Mouse (Mus musculus) monocyte, adult 2 months (primary cell): ENCODE results near the gene Ttc25.
"Not testable (repeated sequence)": the region's sequence is repeated elsewhere in the genome, so short reads cannot be mapped to it uniquely, and the experiment has no call there.

ENCODE experiments used
- DNase-seq, 2 experiments: peaks; one replicate each; pipeline ENCODE4 v3.0.0; 2022; ENCODE audit warnings: low spot score in 2 of 2, low read depth in 1 of 2

Gene Ttc25

GRCm38 (mm10) chr11:100569789-100570188 lies 24.4 kb downstream of the Ttc25 start:
- DNase-seq: no peak

GRCm38 (mm10) chr11:100570430-100571201 lies 25.2 kb downstream of the Ttc25 start:
- peak; percentile 34 to 40 for DNase-seq

GRCm38 (mm10) chr11:100571202-100571567 lies 25.8 kb downstream of the Ttc25 start:
- no peak for DNase-seq

- DNase-seq: no peak
These were observed 28.8 kb downstream of the Ttc25 start for GRCm38 (mm10) chr11:100574188-100574587.

- peak; percentile 18 to 30 for DNase-seq
These were observed 29.5 kb downstream of the Ttc25 start, which contains the start of gene Cnp for GRCm38 (mm10) chr11:100574708-100575483. Gene Cnp (plus strand): TSS chr11:100574904.

GRCm38 (mm10) chr11:100575484-100575855 lies 30.1 kb downstream of the Ttc25 start:
- DNase-seq: no peak

GRCm38 (mm10) chr11:100576256-100576655 lies 30.8 kb downstream of the Ttc25 start:
- DNase-seq: no peak

- no peak for DNase-seq
These were observed 32.6 kb downstream of the Ttc25 start for GRCm38 (mm10) chr11:100577852-100578599.

GRCm38 (mm10) chr11:100579116-100579799 lies 33.9 kb downstream of the Ttc25 start:
- DNase-seq: no peak

GRCm38 (mm10) chr11:100580275-100580674 lies 34.9 kb downstream of the Ttc25 start:
- DNase-seq: no peak

- no peak for DNase-seq
These were observed 36.3 kb downstream of the Ttc25 start for GRCm38 (mm10) chr11:100581756-100582155.

GRCm38 (mm10) chr11:100582413-100582812 lies 37.0 kb downstream of the Ttc25 start:
- not testable (repeated sequence) for DNase-seq

GRCm38 (mm10) chr11:100582836-100583235 lies 37.4 kb downstream of the Ttc25 start:
- DNase-seq: no peak

GRCm38 (mm10) chr11:100584561-100584961 lies 39.2 kb downstream of the Ttc25 start:
- DNase-seq: no peak

- no peak for DNase-seq
These were observed 39.7 kb downstream of the Ttc25 start for GRCm38 (mm10) chr11:100585148-100585547.

- no peak for DNase-seq
These were observed 43.1 kb downstream of the Ttc25 start for GRCm38 (mm10) chr11:100588462-100588861.

GRCm38 (mm10) chr11:100592346-100593046 lies 47.1 kb downstream of the Ttc25 start:
- DNase-seq: no peak

GRCm38 (mm10) chr11:100594608-100595007 lies 49.2 kb downstream of the Ttc25 start:
- DNase-seq: no peak

GRCm38 (mm10) chr11:100595533-100595932 lies 50.1 kb downstream of the Ttc25 start:
- DNase-seq: no peak

- no peak for DNase-seq
These were observed 52.7 kb downstream of the Ttc25 start for GRCm38 (mm10) chr11:100598074-100598473.
